Mouse (Mus musculus) lung, postnatal 4 days (tissue): ENCODE measurements at regions not wholly inside any gene's neighbourhood (a gene's known extent, or its start where the extent isn't known, plus 50 kb on each side); places are given as distances from the start of the nearest gene placed in this dataset.

Source experiments
- DNase-seq, 2 experiments: peaks; one replicate each; pipeline ENCODE4 v3.0.0; 2021

DNA sequence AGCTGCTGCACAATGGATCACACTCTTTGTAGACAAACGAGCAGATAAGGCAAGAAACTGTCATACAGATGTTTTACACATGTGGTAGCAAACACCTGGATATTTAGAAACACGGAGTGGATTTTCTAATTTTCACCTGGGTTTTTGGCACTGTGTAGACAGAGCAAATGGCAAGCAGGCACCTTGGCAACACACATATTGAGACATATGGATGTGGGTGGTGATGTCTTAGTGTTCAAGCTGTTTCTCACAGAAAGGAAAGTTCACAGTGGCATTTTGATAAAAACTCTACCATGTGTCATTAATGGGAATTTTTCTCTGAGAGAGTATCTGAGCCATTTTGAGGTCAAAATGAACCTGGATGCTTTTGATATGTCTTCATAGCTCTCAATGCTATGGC is 417.9 kb upstream of the Megf9 start:
- no peak for DNase-seq

DNA sequence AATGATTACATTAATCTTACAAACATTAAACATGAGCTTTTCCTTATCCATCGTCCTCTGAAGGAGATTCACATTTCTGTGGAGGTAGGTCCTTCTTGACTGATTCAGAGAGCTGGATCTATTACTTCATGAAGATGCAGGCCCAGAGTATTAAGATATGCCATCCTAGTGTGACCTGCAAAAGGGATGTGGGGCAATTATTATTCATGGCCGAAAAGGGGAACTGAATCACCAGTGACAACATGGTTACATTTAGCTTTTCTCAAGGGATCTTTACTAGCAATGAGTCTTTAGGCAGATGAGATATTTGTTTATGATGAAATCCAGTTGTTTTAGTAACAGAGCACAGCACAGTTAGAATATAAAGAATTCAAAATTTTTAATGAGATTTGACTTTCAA is 405.4 kb upstream of the Megf9 start:
- DNase-seq: no peak

DNA sequence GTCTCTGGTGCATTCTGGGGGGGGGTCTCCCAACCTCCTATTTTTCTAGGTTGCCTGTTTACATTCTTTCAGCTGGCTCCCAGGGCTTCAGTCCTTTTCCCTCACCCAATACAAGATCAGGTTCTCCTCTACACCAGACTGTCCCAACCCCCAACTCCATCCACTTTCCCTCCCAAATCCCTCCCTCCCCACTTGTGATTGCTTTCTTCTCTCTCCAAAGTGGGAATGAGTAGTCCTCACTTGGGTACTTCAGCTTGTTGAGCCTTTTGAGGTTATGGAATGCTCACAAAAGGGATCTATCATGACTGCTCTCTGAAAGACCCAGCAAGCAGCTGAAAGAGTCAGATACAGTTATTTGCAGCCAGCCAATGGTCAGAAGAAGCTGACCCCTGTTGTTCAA is 399.3 kb upstream of the Megf9 start:
- DNase-seq: peak; percentile 9 to 23

DNA sequence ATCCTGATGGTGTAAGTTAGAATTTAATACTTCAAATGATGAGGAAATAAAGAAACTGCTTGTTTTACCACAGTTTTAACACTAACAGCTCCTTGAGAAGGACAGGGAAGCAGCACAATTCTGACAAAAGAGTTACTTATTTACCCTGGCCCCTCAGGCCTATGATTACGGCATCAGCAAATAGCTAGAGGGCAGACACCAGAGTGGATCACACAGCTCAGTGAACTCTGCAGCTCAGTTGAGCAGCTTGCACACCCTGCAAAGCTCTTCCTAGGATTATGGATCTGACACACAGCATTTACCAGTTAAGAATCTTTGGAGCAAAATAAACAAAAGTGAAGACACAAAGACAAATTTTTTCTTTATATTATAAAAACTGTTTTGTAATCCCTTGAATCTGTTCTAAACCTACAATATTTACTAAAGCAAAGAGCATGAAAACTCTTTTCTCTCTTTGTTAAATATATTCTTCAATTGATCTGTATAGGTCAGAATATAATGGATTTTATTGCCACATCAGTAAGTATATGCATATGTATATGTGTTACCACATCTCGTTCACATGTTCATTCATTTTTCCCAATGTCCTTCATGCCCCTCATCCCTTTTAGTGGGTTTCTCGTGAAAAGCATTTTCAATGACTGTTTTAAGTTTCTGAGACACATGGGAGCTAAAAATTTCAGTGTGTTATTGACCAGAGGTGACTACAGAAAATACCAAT is 387.3 kb upstream of the Megf9 start:
- DNase-seq: no peak

DNA sequence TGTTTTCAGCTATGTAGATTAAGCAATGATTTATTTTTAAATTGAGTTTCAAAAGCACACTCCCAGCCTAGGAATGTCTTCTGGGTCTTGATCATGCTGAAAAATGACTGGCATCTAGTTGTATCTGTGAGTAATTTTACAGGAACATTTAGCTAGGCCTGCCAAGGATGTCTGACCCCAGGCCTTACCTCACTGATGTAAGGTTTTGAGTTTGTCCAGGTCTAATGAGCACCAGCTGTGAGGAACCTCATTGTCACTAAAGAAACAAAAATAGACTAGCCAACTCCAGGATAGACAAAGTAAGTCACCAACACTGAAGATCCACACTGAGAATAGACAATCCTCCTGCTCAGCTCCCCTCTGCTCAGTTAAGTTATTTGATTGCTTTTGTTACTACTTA is 379.8 kb upstream of the Megf9 start:
- no peak for DNase-seq

DNA sequence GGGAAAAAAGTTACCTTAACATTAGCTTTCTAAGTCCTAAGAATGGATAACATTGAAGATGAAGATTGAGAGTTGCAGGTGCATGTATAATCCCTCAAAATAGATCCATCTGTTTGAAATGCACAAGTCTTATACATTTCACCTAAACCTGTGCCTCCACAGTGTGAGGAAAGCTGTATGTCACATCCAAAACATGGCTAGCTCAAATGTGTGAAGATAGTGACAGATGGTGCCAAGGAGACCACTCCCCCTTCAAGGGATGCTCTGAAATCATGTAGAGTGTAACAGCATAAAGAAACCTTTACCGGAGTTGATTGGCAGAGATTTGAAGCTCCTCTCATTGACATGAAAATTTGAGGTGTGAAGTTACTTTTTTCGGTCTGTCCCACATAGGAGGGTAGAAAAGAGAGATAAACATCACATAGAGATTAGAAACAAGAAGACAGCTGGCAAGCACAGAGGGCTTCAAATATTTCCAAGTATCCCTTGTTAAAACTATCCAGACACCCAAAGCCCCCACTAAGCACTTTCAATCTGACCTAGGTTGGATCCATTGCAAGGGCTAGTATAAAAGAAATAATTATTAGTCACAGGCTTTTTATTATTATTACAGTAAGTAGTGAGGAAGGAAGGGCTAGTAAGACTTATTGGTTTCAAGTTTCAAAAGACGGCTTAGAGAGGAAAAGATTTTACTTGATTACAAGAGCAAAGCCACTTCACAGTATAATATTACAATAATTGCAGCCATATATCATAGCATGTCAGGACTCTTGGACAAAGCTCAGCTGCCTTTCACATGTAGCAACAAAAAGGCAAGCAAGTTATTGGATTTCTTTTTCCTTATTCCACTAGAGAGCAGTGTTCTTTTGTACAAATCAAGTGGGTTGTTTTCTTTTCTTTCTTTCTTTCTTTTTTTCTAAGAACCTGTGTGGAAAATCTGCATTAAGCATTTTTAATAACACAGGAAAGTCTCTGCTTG is 372.3 kb upstream of the Megf9 start:
- no peak for DNase-seq
